Mouse (Mus musculus) ES-E14 (cell line): Measurements from ENCODE around the gene Chrm4. TPM values are rescaled to one million over a fixed set of nuclear protein-coding genes. Genes with fewer than 3 reads are reported as not detected.

ENCODE experiments used
- DNase-seq: peaks from one replicate; pipeline ENCODE4 v3.0.0-alpha.2; 2013; ENCODE audit warnings: low read depth, low spot score
- H3K27ac ChIP-seq: 2 replicates; pipeline ENCODE4 v1.5.1; 2012; ENCODE audit warnings: low read depth, mild to moderate bottlenecking, low read length, moderate library complexity, mixed read lengths; ENCODE audit not compliant: poor library complexity, insufficient read depth, severe bottlenecking
- H3K36me3 ChIP-seq: 2 replicates; pipeline ENCODE4 v1.6.1; 2012; ENCODE audit warnings: mild to moderate bottlenecking, low read length, moderate library complexity, mixed read lengths; ENCODE audit not compliant: control insufficient read depth, poor library complexity, insufficient read depth, severe bottlenecking
- H3K4me1 ChIP-seq, 2 experiments: fragments of 150-350 bp in 1 of 2; sonication (generic) in 1 of 2; 2 replicates each; pipeline ENCODE4 v1.6.1; 2012; ENCODE audit warnings: low read length in 2 of 2, mild to moderate bottlenecking in 1 of 2, mixed read lengths in 1 of 2; ENCODE audit not compliant: control insufficient read depth in 2 of 2, insufficient read depth in 2 of 2, poor library complexity in 1 of 2
- H3K4me3 ChIP-seq, 2 experiments: fragments of 150-350 bp in 1 of 2; sonication (generic) in 1 of 2; 2 replicates each; pipeline ENCODE4 v1.5.1; 2012; ENCODE audit warnings: low read length in 2 of 2, low read depth in 1 of 2, mild to moderate bottlenecking in 1 of 2, mixed read lengths in 1 of 2; ENCODE audit not compliant: insufficient read depth in 1 of 2, poor library complexity in 1 of 2, severe bottlenecking in 1 of 2
- H3K9ac ChIP-seq: 2 replicates; pipeline ENCODE4 v1.6.1; 2012; ENCODE audit warnings: low read depth, mild to moderate bottlenecking, low read length, mixed read lengths; ENCODE audit not compliant: poor library complexity, insufficient read depth, severe bottlenecking
- H3K9me3 ChIP-seq: fragments of 150-350 bp; sonication (generic); 2 replicates; pipeline ENCODE4 v1.6.1; 2012; ENCODE audit warnings: low read depth, mild to moderate bottlenecking, low read length; ENCODE audit not compliant: control insufficient read depth, insufficient read depth
- CHD2 ChIP-seq: IDR thresholded peaks from 2 replicates; pipeline ENCODE4 v1.6.1; 2014; ENCODE audit warnings: mild to moderate bottlenecking, low read depth, low read length, inconsistent platforms
- HCFC1 ChIP-seq: IDR thresholded peaks from 2 replicates; pipeline ENCODE4 v1.6.1; 2012; ENCODE audit warnings: low read length, inconsistent platforms, borderline replicate concordance; ENCODE audit not compliant: insufficient read depth
- MAFK ChIP-seq: IDR thresholded peaks from 2 replicates; pipeline ENCODE4 v1.6.1; 2014; ENCODE audit warnings: mild to moderate bottlenecking, low read depth, low read length, inconsistent platforms; ENCODE audit not compliant: insufficient read depth
- ZC3H11A ChIP-seq: IDR thresholded peaks from 2 replicates; pipeline ENCODE4 v1.6.1; 2012; ENCODE audit warnings: low read depth, mild to moderate bottlenecking, inconsistent platforms, low read length, borderline replicate concordance
- ZNF384 ChIP-seq: IDR thresholded peaks from 2 replicates; pipeline ENCODE4 v1.6.1; 2012; ENCODE audit warnings: low read depth, low read length, inconsistent platforms
- in situ Hi-C, 2 experiments: fragments of 600-800 bp; cut with MboI; formaldehyde crosslinking; loops; one replicate each; pipeline ENCODE4 v1.15.1; 2025; ENCODE audit warnings: low sequenced_read_pairs in 2 of 2, inconsistent platforms in 1 of 2; ENCODE audit not compliant: unreplicated experiment in 2 of 2
- total RNA-seq: library from RNA; depleted of rRNA; stranded (reverse); fragments of 300-350 nt; gene quantifications from 2 replicates; pipeline ENCODE4 v1.2.3, GENCODE M21; 2012

Gene Chrm4
- total RNA-seq, 1 experiment = 5.6 TPM

DNA sequence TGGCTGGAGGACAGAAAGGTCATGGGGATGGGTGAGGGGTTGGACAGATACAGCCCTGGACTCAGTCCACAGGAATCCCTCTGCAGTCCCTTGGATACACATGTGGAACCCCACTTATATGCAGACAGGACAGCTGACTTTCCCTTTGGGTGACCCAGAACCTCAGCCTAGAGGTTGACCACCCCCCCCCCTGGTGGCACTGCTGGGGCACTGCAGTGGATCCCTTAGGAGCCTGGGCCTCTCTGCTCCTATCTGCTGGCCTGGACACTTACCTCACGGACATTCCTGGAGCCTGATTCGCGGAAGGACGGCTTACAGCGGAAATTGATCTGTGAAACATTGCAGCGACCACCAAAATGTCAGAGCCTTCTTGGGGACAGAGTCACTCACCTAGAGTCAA is 15.3 kb downstream of the Chrm4 start:
- peaks cover 0 to 16% of the 10 kb centered on the region in 2 experiments; a peak in 3 of 4 replicates for H3K4me1 ChIP-seq
- in situ Hi-C loops = no loop called here

GRCm38 (mm10) chr2:91944170-91944950 is 17.3 kb downstream of the Chrm4 start:
- Histone ChIP-seq H3K36me3 (peaks cover 14% of the 10 kb centered on the region), H3K4me1 (peaks cover 0 to 18% of the 10 kb centered on the region in 2 experiments; a peak in 3 of 4 replicates), H3K9me3 (no peaks in the 10 kb centered on the region), H3K27ac (no peak overlapping the region), H3K9ac (peak overlapping the region; percentile 26; the same call in 1 of the 2 replicates), H3K4me3 (peak overlapping the region in 1 of 2 experiments; percentile 20; a peak in 2 of 4 replicates)
- in situ Hi-C loops = no loop called here
- DNase-seq = no peak
- no peak for TF ChIP-seq MAFK
- TF ChIP-seq HCFC1 = no peak
- TF ChIP-seq ZC3H11A = no peak

More for the DNA sequence above, 15.3 kb downstream of the Chrm4 start:
- Histone ChIP-seq H3K4me3 (no peak overlapping the region), H3K36me3 (peaks cover 32% of the 10 kb centered on the region), H3K9me3 (no peaks in the 10 kb centered on the region), H3K9ac (no peak overlapping the region), H3K27ac (no peak overlapping the region)
- no peak for DNase-seq
- TF ChIP-seq ZC3H11A (no peak), ZNF384 (no peak), HCFC1 (no peak), CHD2 (no peak), MAFK (no peak)

GRCm38 (mm10) chr2:91945483-91945882 is 18.4 kb downstream of the Chrm4 start, which contains the start of gene Gm9821:
TSS of gene Gm9821 (plus strand) at chr2:91945703.
- H3K27ac ChIP-seq = no peak within 1 kb of the TSS
- H3K9me3 ChIP-seq = no peaks in the 10 kb centered on the region
- H3K4me1 ChIP-seq = peaks cover 0 to 29% of the 10 kb centered on the region in 2 experiments; a peak in 3 of 4 replicates
- in situ Hi-C loops = no loop called here
- peak within 1 kb of the TSS in 1 of 2 experiments; percentile 20; a peak in 2 of 4 replicates for H3K4me3 ChIP-seq
- no peak for DNase-seq
- peaks cover 8% of the 10 kb centered on the region; the same call in 1 of the 2 replicates for H3K36me3 ChIP-seq
- TF ChIP-seq MAFK (no peak), HCFC1 (no peak), ZNF384 (no peak), CHD2 (no peak), ZC3H11A (no peak)
- H3K9ac ChIP-seq = peak within 1 kb of the TSS; percentile 26; the same call in 1 of the 2 replicates

- no peak for DNase-seq
- peaks cover 0 to 30% of the 10 kb centered on the region in 2 experiments; a peak in 3 of 4 replicates for H3K4me1 ChIP-seq
- H3K9me3 ChIP-seq = no peaks in the 10 kb centered on the region
- no peak overlapping the region for H3K4me3 ChIP-seq
- in situ Hi-C loops = no loop called here
- H3K9ac ChIP-seq = no peak overlapping the region
- TF ChIP-seq ZC3H11A = no peak
- TF ChIP-seq ZNF384 = no peak
- no peak for TF ChIP-seq MAFK
- no peak for TF ChIP-seq CHD2
- no peak overlapping the region for H3K27ac ChIP-seq
- H3K36me3 ChIP-seq = peaks cover 8% of the 10 kb centered on the region; the same call in 1 of the 2 replicates
Observed at GRCm38 (mm10) chr2:91946836-91947235, 19.8 kb downstream of the Chrm4 start.
